Mouse (Mus musculus) spleen, postnatal 14 days (tissue): ENCODE results near the gene Igfbp6.

Source experiments
- DNase-seq, 2 experiments: peaks; one replicate each; pipeline ENCODE4 v3.0.0; 2021 to 2022; ENCODE audit warnings: low spot score in 2 of 2

Gene Igfbp6

DNA sequence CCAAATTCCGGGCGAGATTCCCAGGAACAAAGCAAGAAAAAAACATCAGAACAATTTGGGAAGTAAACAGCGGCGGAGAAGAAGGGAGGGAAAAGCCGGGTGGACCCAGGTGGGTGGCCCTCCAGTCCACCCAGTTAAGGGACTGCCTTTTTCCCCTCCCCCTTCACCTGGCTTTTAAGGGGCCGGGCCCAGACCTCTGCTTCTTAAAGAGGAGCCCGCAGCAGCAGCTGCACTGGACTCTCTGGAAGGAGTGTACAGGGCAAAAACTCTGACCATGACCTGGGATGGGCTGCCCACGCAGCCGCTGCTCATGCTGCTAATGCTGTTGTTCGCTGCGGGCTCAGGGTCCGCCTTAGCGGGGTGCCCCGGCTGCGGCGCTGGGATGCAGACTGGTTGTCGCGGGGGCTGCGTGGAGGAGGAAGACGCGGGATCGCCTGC lies at the start of gene Igfbp6:
Gene Igfbp6, plus strand, starts transcription at position 89 of the 438 bp plus-strand sequence.
- DNase-seq, result no peak

GRCm38 (mm10) chr15:102094988-102095387 lies 49.2 kb upstream of the Igfbp6 start:
- no peak for DNase-seq

- no peak for DNase-seq
These were observed 46.8 kb upstream of the Igfbp6 start for GRCm38 (mm10) chr15:102097147-102097915.

GRCm38 (mm10) chr15:102097991-102098555 lies 46.1 kb upstream of the Igfbp6 start:
- DNase-seq, result no peak

GRCm38 (mm10) chr15:102099260-102099659 lies 44.9 kb upstream of the Igfbp6 start:
- no peak for DNase-seq

- no peak for DNase-seq
These were observed 44.4 kb upstream of the Igfbp6 start for GRCm38 (mm10) chr15:102099771-102100160.

- no peak for DNase-seq
These were observed 43.8 kb upstream of the Igfbp6 start, which contains the start of gene Tns2 for GRCm38 (mm10) chr15:102100161-102100981. Gene Tns2, plus strand, starts transcription at chr15:102100413.

DNA sequence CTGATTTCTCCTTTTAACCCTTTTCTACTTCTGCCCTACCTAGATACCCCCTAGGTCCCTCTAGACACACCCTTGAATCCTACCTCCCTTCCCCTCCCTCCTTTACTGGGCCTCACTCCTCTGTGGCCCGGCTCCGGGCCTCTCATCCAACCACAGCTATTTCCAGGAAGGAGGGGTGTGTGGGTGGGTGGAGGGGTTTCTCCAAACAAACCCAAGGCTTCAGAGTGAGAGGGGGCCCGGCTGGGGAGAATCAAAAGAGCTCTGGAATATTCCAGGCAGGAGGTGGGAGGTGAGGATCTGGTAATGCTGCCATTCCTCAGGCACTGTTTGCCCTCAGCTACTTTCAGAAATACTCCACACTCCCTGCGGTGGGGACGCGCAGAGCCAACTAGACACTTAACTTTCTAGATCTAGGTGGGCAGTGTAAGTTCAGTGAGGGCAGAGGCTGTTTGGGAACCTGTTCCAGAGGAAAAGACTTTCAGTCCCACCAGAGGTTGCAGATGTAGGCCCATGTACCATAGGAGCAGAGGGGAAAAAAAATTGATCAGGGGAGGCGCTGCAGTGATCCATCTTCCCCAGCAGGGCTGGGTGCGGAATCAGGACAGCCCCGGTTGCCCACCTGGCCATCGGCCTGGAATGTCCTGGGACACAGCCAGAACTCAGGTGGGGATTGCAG lies 43.0 kb upstream of the Igfbp6 start:
- no peak for DNase-seq

- DNase-seq, result no peak
These were observed 42.3 kb upstream of the Igfbp6 start for GRCm38 (mm10) chr15:102101672-102102541.

GRCm38 (mm10) chr15:102102548-102103121 lies 41.5 kb upstream of the Igfbp6 start:
- no peak for DNase-seq

GRCm38 (mm10) chr15:102103371-102103946 lies 40.7 kb upstream of the Igfbp6 start:
- DNase-seq, result no peak

DNA sequence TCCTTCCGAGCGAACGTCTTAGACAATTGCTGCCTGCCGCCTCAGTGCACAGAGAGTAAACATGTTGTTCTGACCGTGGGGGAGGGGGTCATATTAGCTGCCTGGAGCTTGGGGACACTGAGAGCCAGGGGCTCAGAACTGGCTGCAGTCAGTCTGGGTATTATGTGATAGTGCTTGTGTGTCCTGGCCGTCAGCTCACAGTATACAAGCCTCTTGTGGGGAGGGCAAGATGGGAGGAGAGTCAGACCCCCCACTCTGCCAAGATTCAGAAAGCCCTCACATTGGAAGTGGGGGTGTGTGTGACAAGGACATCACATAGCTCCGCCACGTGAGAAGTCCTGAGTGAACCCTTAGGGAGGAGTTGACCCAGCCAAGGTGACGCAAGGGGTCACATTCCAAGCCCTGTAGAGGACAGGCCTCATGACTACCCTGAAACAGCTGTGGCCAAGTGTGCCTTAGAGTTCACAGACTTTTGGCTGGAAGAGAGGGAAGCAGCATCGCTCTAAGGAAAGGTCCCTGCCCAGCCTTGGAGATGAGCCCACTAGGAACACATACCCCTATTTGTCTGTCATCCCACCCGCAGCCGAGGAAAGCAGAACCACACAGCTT lies 40.1 kb upstream of the Igfbp6 start:
- DNase-seq, result no peak

GRCm38 (mm10) chr15:102105360-102105759 lies 38.8 kb upstream of the Igfbp6 start:
- DNase-seq, result no peak

- DNase-seq, result no peak
These were observed 38.1 kb upstream of the Igfbp6 start for GRCm38 (mm10) chr15:102105764-102106730.

GRCm38 (mm10) chr15:102106754-102107456 lies 37.3 kb upstream of the Igfbp6 start:
- no peak for DNase-seq

- peak; percentile 41 to 61 for DNase-seq
These were observed 36.2 kb upstream of the Igfbp6 start for GRCm38 (mm10) chr15:102107689-102108573.
